Mouse (Mus musculus) macrophage (primary cell): ENCODE results near the gene Tmcc1. TPM values are rescaled to one million over a fixed set of nuclear protein-coding genes. Genes with fewer than 3 reads are reported as not detected.

ENCODE experiments used
- H3K27ac ChIP-seq: fragments of 350-480 bp; formaldehyde crosslinking; 2 replicates; pipeline ENCODE4 v1.9.0; 2021
- H3K36me3 ChIP-seq: fragments of 350-480 bp; formaldehyde crosslinking; 2 replicates; pipeline ENCODE4 v1.9.0; 2021; ENCODE audit errors: inconsistent target
- H3K4me3 ChIP-seq: fragments of 350-480 bp; formaldehyde crosslinking; 2 replicates; pipeline ENCODE4 v1.9.0; 2021; ENCODE audit errors: inconsistent target
- H3K79me2 ChIP-seq: fragments of 350-480 bp; formaldehyde crosslinking; 2 replicates; pipeline ENCODE4 v1.9.0; 2021; ENCODE audit errors: inconsistent target
- WGBS: methylation state at CpG from one replicate; pipeline ENCODE4 v1.1.7; 2026; ENCODE audit warnings: inconsistent platforms; ENCODE audit not compliant: missing documents; 5-methylcytosine and 5-hydroxymethylcytosine counted together
- polyA plus RNA-seq: library from polyadenylated mRNA; stranded (reverse); fragments of 250-400 nt; gene quantifications from 3 replicates; pipeline ENCODE4 v1.2.4, GENCODE M21; 2018; ENCODE audit warnings: inconsistent platforms

Tmcc1 gene
- polyA plus RNA-seq, 1 experiment from 2014 or later, result 11.1 TPM

DNA sequence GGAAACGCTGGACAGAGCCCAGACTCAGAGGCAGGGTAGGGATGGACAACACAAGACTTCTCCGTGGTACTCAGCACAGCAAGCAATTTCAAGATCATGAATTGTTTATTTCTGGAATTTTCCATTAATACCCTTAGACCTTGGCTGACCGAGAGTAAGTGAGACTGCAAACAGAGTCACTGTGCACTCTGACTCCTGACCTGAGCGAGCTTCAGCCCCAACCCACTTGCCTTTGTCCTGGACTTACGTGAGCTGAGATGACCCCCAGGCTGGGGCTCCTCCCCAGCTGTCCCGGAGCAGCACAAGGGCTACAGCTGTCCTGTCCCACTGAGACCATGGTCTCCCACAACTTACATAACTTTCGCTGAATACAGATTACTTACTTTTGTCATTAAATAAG is 210.4 kb downstream of the Tmcc1 start:
- no peak overlapping the region for H3K4me3 ChIP-seq
- H3K27ac ChIP-seq, result no peak overlapping the region
- 95% methylated on average over 7 of the region's 7 CpGs for WGBS
- peaks cover 100% of the 10 kb centered on the region for H3K79me2 ChIP-seq
- peaks cover 23% of the 10 kb centered on the region for H3K36me3 ChIP-seq

DNA sequence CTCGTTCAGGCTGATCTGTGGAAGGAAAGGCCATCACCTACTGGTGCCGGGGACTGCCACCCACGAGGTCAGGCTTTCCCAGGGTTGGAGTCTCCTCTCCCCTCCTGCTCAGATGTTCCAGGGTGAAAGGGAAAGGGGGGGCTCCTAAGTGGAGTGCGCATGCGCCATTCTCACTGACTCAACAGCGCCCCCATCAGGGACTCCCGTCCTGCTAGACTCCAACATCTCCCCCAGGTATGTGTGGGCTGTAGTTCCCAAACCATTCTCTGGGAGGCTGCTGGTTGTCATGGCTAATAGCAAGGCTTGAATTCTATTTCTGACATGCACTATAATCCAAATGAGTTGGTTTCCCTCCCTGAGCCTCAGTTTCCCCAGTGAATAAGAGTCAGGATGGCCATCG is 214.7 kb downstream of the Tmcc1 start:
- WGBS, result 91% methylated on average over 8 of the region's 8 CpGs
- Histone ChIP-seq H3K27ac (no peak overlapping the region), H3K79me2 (peaks cover 95% of the 10 kb centered on the region), H3K4me3 (no peak overlapping the region), H3K36me3 (peaks cover 31% of the 10 kb centered on the region)

DNA sequence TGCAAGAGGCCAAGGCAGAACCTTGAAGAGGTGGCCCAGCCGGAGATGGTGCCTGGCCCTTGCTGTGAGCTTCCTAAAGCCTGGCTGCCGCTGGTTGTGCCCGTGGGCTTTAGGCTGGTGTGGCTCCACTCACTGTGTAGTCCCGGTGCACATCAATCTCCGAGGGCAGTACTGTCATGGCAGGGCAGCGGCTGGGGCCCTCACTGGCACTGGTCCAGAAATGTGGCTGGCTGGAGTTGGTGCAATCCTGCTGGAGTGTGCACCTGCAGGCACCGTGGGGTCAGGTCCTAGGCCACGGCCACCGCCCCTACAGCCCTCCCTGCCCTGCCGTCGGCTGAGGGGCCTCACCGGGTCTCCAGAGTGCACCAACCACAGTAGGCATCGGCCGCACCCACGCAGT is 215.5 kb downstream of the Tmcc1 start:
- Histone ChIP-seq H3K79me2 (peaks cover 87% of the 10 kb centered on the region), H3K36me3 (peaks cover 31% of the 10 kb centered on the region), H3K27ac (no peak overlapping the region), H3K4me3 (no peak overlapping the region)
- whole genome bisulfite sequencing, result 87% methylated on average over 14 of the region's 15 CpGs

DNA sequence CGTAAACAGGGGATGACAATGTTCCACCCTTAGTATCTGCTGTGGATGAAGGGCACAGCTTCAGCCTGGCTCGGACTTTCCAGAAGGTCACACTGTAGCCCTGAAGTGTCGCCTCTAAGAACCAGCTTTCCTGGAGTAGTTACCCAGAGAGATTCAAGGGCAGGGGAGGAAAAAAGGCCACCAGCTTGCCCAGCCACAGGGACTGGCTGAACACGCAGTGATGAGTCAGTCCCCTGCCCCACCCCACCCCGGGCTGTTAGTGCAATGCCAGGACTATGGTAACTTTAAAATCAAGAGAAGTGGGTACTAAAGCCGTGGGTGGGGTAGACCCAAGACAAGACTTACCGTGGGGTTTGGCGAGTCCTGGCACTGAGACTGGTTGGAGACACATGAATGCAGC is 217.7 kb downstream of the Tmcc1 start:
- WGBS, result 53% methylated on average over 8 of the region's 8 CpGs
- Histone ChIP-seq H3K36me3 (peaks cover 31% of the 10 kb centered on the region), H3K27ac (peak overlapping the region; percentile 51)

DNA sequence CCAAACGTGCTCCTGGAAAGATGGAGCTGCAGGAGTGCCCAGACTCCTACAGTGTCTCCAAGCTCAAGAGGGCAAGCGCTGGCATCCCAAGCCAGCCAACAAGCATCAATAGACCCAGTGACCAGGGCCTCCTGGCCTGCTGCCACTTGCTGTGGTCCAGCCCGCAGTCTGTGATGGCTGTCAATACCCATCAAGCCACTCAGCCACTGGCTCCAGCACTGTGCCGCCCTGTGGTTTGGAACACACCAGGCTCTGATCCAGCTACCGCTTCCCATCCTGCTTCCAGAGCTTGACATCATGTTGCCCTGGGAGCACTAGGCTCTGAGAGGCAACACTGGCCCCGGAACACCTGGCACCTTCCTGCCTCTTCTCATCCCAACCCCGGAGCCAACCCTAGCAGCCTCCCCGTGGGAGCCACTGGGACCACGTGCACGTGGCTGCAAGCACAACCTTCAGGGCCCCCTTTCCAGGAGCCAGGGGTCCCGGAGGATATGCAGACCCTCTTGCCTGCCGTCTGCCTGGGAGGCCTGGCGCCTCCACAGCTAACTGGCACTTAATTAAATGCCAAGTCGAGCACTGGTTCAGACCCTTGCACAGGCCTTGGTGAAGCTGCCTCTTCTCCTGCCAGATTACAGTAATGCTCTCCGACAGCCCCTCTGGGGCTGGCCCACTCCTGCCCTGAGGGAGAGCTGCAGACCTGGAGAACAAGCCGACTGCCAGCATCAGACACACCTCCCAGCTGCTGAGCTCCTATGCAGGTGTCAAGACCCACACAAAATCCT is 219.2 kb downstream of the Tmcc1 start:
- 89% methylated on average over 16 of the region's 16 CpGs for WGBS
- Histone ChIP-seq H3K4me3 (no peak overlapping the region), H3K27ac (peak overlapping the region; percentile 69), H3K79me2 (peaks cover 49% of the 10 kb centered on the region; the same call in 1 of the 2 replicates), H3K36me3 (peaks cover 24% of the 10 kb centered on the region)

More for the DNA sequence above, 217.7 kb downstream of the Tmcc1 start:
- Histone ChIP-seq H3K4me3 (no peak overlapping the region), H3K79me2 (peaks cover 65% of the 10 kb centered on the region; the same call in 1 of the 2 replicates)

DNA sequence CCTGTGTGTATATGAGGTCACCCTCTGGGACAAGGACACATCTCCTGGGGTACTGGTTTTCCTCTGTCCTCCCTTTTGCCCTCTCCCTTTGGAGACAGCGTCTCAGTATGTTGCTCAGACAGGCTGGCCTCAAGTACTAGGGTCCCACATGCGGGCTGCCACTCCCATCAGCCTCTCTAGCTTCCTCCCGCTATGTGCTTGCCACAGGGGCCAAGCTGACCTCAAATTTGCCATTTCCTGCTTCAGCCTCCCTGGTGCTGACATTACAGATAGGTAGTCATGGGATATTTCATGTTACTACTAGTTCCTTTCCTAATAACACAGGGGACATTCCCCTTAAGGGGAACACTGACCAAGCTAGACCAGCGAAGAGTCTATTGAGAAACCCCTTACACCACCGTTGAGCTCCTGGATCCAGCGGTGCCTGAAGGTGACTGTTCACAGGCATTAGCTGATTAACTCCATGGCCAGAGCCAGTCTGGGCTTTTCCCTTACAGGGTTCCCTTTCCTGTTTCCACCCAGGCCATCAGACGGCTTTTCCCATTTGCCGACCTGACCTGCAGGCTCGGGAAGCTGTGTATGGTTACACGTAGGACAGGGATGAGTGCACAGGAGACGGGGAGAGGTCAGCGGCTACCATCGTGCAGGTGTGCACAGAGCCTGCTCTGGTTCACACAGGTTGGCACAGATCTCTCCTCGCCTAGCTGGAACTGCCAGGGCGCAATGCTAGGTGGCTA is 220.0 kb downstream of the Tmcc1 start:
- Histone ChIP-seq H3K27ac (peak overlapping the region; percentile 69), H3K36me3 (peaks cover 22% of the 10 kb centered on the region), H3K4me3 (no peak overlapping the region), H3K79me2 (peaks cover 42% of the 10 kb centered on the region; the same call in 1 of the 2 replicates)
- 70% methylated on average over 15 of the region's 15 CpGs for WGBS

DNA sequence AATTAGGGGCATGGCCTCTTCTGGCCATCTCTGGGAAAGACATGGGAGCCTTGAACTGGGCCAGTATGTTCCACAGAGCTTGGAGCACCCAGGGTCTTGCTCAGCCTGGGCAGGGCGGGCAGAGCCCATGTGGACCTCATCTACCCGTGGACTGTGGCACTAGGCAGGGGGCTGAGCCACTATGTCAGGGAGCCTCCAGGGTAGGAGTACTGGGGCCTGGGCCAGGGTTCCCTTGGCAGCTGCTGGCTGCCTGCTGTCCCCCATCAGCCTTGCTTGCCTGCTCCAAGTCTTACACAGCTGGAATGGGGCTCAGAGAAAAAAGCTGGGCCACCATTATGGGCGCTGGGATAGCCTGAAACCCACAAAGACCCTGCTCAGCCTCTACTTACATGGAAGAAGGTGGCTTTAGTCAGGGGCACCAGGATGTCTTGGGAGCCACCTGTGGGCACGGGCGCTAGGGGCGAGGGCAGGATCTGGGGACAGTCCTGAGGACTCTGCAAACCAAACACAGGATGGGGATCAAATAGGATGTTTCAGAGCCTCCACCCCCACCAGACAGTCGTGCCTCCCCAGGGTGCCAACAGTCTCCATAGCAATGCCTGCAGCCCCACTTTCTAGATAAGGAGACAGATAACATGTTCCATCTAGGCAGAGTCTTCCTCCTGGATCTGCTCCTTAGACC is 221.1 kb downstream of the Tmcc1 start:
- WGBS, result 89% methylated on average over 7 of the region's 7 CpGs

DNA sequence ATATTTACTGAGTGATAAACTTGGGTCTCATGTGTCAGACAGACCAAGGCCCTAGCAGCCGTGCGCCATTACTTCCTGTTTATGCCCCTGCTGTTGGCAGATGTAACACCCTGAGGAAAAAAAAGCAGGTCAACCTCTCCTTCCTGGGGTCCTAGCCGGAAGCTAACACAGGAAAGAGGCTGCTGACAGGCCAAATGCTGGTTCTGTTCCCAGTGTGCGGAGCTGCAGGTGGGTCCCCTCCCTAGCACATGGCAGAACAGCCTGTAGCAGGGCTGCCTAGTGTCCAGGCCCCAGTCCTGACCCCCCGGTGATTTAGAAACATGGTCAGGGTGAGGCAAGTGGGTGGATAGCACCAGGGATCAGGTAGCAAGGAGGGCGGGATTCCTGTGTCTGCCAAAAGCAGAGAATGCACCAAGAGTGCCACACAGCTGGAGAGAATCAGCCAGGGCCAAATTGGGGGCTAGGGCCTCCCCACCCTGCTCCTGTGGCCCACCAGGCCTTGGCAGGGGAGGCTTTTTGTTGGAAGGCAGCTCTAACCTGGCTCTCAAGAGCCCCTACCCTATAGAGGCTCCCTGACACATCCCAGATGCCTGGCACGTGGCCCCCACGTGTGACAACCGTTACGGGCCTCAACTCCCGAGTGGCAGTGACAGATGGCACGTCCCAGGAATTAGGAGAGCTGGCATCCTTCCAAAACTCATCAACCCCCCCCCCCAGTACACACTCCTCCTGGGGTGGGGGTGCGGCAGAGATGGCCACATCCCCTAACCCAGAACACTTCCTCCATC is 221.8 kb downstream of the Tmcc1 start:
- peaks cover 23% of the 10 kb centered on the region; the same call in 1 of the 2 replicates for H3K79me2 ChIP-seq
- no peak overlapping the region for H3K4me3 ChIP-seq
- H3K36me3 ChIP-seq, result peaks cover 37% of the 10 kb centered on the region
- H3K27ac ChIP-seq, result peak overlapping the region; percentile 69
- WGBS, result 74% methylated on average over 13 of the region's 13 CpGs

More for the DNA sequence above, 221.1 kb downstream of the Tmcc1 start:
- Histone ChIP-seq H3K27ac (peak overlapping the region; percentile 69), H3K79me2 (peaks cover 31% of the 10 kb centered on the region; the same call in 1 of the 2 replicates), H3K36me3 (peaks cover 30% of the 10 kb centered on the region), H3K4me3 (no peak overlapping the region)

DNA sequence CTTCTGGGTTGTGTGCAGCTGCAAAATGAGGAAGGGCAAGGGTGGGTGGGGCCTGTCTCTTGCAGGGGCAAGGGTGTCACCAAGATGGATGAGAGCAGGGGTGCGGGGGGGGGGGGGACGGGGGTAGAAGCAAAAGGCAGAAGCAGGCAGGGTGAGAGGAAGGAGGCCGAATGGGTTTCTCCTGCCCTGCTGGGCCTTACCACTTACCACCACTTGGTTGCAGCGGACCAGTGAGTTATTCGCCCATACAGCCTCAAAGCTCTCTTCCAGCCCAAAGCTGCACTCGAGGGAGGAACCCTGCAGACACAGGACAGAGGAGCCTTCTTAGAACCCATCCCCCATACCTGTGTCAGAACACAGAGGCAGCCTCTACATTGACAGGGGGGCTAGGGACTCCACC is 223.3 kb downstream of the Tmcc1 start:
- peaks cover 44% of the 10 kb centered on the region for H3K36me3 ChIP-seq
- 33% methylated on average over 4 of the region's 6 CpGs for WGBS
- no peak overlapping the region for H3K4me3 ChIP-seq
- H3K79me2 ChIP-seq, result peaks cover 13% of the 10 kb centered on the region; the same call in 1 of the 2 replicates
- peak overlapping the region; percentile 69 for H3K27ac ChIP-seq

DNA sequence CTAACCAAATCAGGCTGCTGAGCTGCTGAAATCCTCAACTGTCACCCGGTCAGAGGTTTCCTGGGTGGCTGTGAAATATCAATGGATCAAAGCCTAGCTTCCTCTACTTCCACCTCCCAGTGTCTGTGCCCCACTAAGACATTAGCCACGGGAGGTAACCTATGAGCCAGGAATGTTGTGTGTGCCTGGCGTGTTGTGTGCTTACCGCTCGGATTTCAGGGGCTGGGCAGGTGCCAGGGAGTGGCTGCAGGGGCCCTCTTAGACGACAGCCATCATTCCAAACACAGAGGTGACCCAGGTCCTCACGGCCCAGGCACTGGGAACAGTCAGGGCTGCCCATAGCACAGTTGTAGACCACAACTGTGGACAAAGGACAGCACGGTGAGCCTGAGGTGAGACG is 224.2 kb downstream of the Tmcc1 start:
- Histone ChIP-seq H3K27ac (peak overlapping the region; percentile 69), H3K36me3 (peaks cover 52% of the 10 kb centered on the region), H3K79me2 (peaks cover 5% of the 10 kb centered on the region; the same call in 1 of the 2 replicates), H3K4me3 (no peak overlapping the region)
- 62% methylated on average over 8 of the region's 9 CpGs for WGBS

DNA sequence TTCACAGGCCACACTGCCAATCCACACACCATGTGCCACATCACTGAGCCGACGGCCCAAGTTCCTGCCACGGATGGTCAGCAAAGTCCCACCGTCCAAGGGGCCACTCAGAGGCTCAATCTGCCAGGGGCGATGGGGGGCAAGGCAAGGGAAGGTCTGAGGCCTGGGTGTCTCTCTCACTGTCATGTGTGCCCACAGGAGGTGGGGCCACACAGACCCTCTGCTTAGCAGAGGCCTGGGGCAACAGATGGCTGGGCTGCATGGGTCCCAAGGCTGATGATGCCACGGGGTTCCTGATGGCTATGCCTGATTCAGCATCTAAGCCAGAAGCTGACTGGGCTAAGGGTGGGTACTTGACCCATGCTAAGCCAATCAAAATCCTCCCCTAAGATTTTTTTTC is 224.6 kb downstream of the Tmcc1 start:
- H3K79me2 ChIP-seq, result peaks cover under 1% of the 10 kb centered on the region; the same call in 1 of the 2 replicates
- H3K27ac ChIP-seq, result peak overlapping the region; percentile 69
- WGBS, result 78% methylated on average over 6 of the region's 6 CpGs
- H3K36me3 ChIP-seq, result peaks cover 56% of the 10 kb centered on the region
- no peak overlapping the region for H3K4me3 ChIP-seq
